Mouse (Mus musculus) cerebellum, postnatal 4 days (tissue): ENCODE measurements around the gene Ncam1.

ENCODE experiments used
- DNase-seq, 2 experiments: peaks; one replicate each; pipeline ENCODE4 v3.0.0; 2022; ENCODE audit warnings: low spot score in 2 of 2, mixed read lengths in 1 of 2

Ncam1 gene

DNA sequence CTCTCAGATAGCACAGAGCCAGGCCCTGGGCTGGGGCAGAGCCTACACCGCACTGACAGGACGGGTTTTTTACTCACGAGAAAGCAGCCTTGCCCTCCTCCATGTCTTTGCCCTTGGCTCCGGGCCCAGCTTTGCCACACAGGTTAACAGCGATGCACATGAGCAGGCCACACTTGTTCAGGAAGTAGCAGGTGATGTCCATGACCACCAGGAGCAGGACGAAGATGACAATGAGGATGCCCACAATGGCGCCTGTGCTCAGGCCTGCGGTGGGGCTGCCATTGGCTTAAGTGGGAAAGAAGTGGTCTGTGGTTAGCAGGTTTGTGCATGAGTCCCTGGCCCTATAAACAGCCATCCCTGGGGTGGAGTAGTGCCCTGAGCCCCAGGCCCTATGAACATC lies 289.1 kb downstream of the Ncam1 start:
- DNase-seq, result no peak

DNA sequence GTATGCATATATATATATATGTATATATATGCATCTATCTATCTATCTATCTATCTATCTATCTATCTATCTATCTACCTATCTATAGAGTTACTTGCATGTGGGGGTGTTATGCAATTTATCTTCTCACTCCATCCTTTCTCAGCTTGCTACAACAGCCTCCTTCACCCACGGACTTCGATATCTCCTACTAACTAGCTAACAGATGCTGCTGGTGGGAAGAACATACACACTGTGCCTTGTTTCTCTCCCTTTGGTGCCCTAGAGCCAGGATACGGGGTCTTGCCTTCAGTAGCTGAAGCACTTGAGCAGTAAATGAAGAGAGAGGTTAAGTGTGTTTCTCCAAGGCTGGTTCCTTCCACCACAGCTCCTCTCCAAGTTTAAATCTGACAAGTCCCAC lies 289.6 kb downstream of the Ncam1 start:
- no peak for DNase-seq

- no peak for DNase-seq
Observed at GRCm38 (mm10) chr9:49507829-49508585, 290.7 kb downstream of the Ncam1 start.

- no peak for DNase-seq
Observed at GRCm38 (mm10) chr9:49504658-49505057, 294.1 kb downstream of the Ncam1 start.

- DNase-seq, result no peak
Observed at GRCm38 (mm10) chr9:49502245-49502644, 296.5 kb downstream of the Ncam1 start.

DNA sequence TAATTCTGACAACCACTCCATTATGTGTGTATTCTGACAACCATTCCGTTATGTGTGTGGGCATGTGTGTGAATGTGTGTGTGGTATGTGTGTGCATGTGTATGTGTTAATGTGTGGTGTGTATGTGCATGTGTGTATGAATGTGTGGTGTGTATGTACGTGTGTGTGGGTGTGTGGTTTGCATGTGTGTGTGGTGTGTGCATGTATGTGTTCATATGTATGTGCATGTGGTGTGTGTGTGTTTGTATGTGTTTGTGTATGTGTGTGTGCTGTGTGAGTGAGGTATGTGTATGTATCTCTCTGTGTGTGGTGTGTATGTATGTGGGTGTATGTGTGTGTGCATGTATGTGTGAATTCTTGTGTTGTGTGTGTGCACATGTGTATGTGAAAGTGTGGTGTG lies 298.8 kb downstream of the Ncam1 start:
- no peak for DNase-seq

GRCm38 (mm10) chr9:49493979-49494649 lies 304.6 kb downstream of the Ncam1 start:
- peak in 1 of 2 experiments; percentile 62 for DNase-seq

DNA sequence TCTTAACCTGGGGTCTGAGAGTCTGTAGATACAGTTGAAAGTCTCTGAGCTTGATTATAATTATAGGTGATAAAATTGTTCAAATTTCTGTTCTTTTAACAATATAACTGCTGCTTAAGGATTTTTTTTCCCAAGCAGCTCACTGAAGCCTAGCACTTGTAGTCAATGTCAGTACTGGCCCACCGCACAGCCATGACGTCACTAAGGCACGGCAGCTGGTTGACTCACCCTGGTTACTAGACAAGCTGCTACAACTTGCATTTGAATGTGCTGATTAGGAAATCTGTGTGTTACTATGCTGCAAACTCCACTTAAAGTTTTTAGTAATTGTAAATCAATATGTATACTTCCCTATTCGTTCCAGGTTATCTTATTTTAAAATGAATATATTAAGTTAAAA lies 308.1 kb downstream of the Ncam1 start:
- no peak for DNase-seq

- peak; percentile 87 to 91 for DNase-seq
Observed at GRCm38 (mm10) chr9:49488912-49489895, 309.5 kb downstream of the Ncam1 start.

DNA sequence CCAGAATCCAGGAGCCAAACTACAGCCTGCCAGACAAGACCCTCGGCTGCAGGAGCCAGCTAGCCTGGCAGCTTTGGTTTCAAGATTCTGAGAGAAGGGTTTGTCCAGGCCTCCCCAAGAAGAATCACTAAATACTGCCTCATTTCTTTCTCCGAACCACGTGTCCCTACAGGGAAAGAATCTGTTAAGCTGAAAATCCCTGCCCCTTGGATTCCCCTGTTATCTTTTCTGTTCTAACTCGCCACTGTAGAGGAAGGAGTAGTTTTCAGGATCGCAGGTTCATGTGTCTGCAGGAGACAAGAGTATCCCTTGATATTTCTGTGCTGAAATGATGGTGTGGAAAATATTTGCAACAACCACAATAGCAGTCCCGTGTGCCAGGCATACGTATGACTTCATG lies 310.5 kb downstream of the Ncam1 start:
- DNase-seq, result no peak

GRCm38 (mm10) chr9:49487657-49487943 lies 311.1 kb downstream of the Ncam1 start:
- no peak for DNase-seq

DNA sequence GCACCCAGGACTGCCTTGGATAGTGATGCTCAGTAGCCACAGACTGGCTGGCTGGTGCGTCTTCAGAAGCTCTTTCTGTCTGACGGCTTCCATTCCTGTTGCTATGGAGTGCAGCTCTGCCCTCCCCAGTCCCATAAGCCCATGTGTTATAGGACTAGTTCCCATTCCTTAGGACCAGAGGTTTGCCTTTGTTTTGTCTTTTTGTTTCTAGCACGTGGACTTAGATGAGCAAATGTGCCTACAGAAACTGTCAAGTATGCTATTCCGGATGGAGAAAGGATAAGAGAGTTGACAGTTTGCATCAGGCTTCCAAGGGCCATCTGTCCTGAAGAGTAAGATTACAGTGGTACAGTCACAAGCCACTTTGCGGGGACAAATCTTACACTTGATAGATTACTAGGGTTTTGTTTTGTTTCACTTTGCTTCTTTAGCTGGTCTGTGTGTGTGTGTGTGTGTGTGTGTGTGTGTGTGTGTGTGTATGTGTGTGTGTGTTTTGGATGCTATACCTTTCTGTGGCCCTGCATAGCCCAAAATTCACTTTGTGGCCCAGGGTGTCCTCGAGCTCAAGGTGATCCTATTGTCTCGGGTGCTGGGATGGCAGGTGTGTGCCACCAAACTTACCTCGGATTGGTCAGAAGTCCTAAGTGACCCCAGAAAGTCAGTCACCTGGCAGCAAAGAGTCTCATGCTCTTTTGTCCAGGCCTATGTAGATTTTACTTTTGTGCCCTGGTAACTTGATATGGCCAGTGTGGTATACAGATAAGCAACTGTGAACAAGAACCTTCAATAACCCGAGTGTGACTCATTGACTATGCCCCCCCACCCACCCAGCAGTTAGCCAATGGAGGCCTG lies 311.7 kb downstream of the Ncam1 start:
- DNase-seq, result no peak

GRCm38 (mm10) chr9:49485892-49486311 lies 312.8 kb downstream of the Ncam1 start, which contains the start of gene Ttc12:
TSS of gene Ttc12 (minus strand) at chr9:49486225.
- DNase-seq, result peak in 1 of 2 experiments; percentile 55

DNA sequence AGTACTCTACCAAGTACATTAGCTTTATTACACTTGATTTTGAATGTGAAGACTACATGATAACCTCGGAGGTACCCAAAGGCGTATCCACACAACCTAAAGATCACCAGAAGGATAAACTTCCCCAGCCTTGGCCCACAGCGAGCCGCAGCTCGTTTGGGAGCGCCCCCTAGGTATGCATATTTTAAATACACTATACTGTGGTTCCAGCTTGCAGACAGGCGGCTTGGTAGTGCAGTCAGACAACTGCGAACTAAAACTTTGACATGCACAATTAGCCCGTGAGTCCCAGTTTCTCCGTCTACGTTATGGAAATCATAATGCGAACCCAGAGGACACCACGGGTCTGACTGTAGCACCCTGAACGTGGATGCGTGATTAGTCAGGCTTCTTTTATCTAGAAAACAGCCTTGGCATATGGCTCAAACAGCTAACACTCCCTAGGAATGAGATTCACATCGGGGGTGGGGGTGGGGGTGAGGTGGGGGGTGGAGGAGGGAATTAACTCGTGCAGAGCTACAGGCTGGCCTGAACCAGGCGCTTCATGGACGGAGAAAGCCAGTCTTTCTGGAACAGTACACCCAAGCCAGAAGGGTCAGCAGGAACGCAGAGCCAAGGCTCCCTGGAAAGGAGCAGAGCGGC lies 313.4 kb downstream of the Ncam1 start:
- DNase-seq, result peak in 1 of 2 experiments; percentile 32

DNA sequence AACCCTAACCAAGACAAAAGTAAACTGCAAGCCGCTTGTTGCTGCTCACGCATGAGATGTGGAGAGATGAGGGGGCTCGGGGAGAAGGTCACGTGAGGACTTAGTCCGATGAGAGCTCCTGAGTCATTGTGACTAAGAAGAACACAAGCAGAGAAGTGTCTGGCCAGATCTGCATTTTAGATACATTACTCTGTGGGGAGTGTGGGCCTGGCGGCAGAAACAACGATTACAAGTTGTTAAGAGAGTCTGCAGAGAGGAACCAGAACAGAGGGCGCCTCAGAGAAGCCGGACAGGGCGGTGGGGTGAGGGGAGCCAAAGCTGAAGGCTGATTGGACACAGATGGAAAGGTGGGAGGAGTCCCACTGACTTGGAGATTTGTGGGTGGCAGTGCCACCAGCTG lies 315.4 kb downstream of the Ncam1 start:
- no peak for DNase-seq

GRCm38 (mm10) chr9:49472126-49472525 lies 326.6 kb downstream of the Ncam1 start:
- DNase-seq, result no peak

- DNase-seq, result no peak
Observed at GRCm38 (mm10) chr9:49470946-49471345, 327.8 kb downstream of the Ncam1 start.

GRCm38 (mm10) chr9:49470006-49470405 lies 328.7 kb downstream of the Ncam1 start:
- no peak for DNase-seq

DNA sequence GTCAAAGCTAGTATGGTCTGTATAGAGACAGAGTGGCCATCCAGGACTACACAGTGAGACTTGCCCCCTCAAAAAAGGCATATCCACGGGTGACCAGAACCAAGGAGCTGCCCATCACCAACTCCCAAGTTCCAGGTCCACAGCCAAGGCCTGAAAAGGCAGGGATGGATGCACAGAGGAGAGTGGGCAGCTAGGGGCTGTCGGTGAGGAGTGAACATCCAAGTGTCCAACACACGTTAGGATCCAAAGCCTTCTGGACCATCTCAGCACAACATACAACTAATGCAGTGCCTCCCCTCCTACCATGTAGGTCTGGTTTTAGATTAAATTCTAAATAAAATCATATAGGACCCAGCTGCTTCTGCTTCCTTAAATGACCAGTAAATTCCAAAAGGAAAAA lies 342.6 kb downstream of the Ncam1 start:
- no peak for DNase-seq

DNA sequence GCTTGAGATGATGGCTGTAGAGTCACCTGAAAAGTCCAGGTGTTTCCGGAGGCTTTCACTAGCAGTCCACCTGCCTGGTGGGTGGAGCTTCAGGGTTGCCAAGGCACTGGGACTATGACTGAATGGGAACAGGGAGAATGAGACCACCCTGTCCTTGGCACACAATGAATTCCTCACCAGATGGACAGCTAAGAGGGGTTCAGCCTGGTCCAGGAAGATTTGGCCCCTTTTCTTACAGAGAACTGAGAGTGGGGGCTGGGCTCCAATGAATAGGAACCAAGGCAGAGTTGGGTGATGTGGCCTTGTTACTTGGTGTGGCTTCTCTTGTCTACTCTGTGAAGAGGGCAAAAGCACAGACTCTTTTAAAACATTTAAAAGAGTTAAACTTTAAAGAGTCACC lies 346.3 kb downstream of the Ncam1 start:
- no peak for DNase-seq
